Mouse (Mus musculus) small intestine, adult 2 months (tissue): ENCODE data around the gene Tasp1.

ENCODE experiments used
- CTCF ChIP-seq: fragments of 200-500 bp; IDR thresholded peaks from 2 replicates; pipeline ENCODE4 v1.5.1; 2012; ENCODE audit warnings: low read depth, mild to moderate bottlenecking, control low read depth, inconsistent platforms, low read length, moderate library complexity, mixed read lengths; ENCODE audit not compliant: insufficient replicate concordance, insufficient read length; ENCODE audit errors: extremely low read depth
- POLR2A ChIP-seq: fragments of 200-500 bp; IDR thresholded peaks from 2 replicates; pipeline ENCODE4 v1.6.1; 2012; ENCODE audit warnings: low read depth, mild to moderate bottlenecking, control low read depth, inconsistent platforms, low read length, moderate library complexity

- TF ChIP-seq CTCF: no peak
- no peak for TF ChIP-seq POLR2A
These were observed 10.9 kb upstream of the Tasp1 start for GRCm38 (mm10) chr2:140077476-140077875.
